Mouse (Mus musculus) stomach, postnatal 0 days (tissue): ENCODE measurements around the gene Exd1.

ENCODE experiments used
- CTCF ChIP-seq: IDR thresholded peaks from 2 replicates; pipeline ENCODE4 v1.5.1; 2016; ENCODE audit warnings: antibody characterized with exemption, low read depth, mild to moderate bottlenecking, moderate library complexity
- EP300 ChIP-seq: optimal IDR thresholded peaks from 2 replicates; pipeline ENCODE3; 2016; ENCODE audit warnings: antibody characterized with exemption

- TF ChIP-seq CTCF (peak; percentile 89), EP300 (no peak)
Measured at GRCm38 (mm10) chr2:119587383-119587782, 40.0 kb upstream of the Exd1 start.
